20 mouse cellular contexts compared by ENCODE assay signal in the genomic region with DNA sequence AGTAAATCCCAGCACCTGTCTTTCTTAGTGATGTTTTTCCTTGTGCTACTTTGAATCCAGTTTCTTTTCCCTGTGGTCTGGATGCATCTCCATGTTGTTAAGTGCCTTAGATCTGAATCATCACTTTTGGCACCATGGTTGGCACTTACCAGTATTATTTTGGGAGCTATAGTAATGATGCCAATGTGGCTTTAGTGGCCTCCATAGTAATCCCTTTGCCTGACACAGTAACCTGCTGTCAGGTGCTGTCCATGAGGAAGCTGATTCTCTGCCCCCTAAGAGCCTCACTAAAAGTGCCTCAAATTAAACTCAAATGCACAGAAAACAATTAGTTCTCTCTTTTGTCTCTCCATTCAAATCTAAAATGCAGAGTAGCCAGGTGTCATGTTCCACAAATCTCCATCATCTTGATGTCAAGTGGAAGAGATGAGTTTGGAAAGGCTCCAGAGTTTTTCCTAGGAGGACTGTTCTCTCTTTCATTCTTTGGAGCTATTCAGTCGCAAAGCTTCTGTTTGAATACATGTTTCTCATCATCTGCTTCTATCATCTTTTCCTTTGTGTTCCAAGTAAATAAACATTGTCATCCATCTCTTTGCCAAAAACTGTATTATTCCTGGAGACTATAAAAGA.
DNase-seq lines count a peak whose midpoint lies in the region; ATAC-seq lines count a peak whose summit lies in the region.
"Had no signal": no experiment of that assay in that cellular context is flagged by ENCODE, and none has a peak within 500 bp of the region (broad histone marks: within the 10 kb centered on the region; RNA-seq: fewer than 3 reads in every experiment).

No protein-coding gene starts in this region.

- WGBS in heart, embryonic 10.5 days = 88% methylated on average over 1 of the region's 1 CpGs

- 0 out of 2 replicates have a peak, but pooled peaks have one; percentile 26 for ATAC-seq in cerebellum, adult (ENCODE audit: insufficient number of reproducible peaks, low FRiP score, low TSS enrichment)
- ATAC-seq: CD4-positive, CD25-positive, alpha-beta regulatory T cell, adult 4 months; forebrain, embryonic 15.5 days; inflammation-experienced regulatory T-cells, adult 6 months; intestine, postnatal 0 days had no signal

- H3K4me3 ChIP-seq in heart, embryonic 10.5 days = no peak overlapping the region
- H3K4me3 ChIP-seq: embryonic facial prominence, embryonic 12.5 days; forebrain, embryonic 15.5 days; heart, adult 2 months; heart, embryonic 12.5 days; hindbrain, embryonic 15.5 days had no signal

- H3K27ac ChIP-seq in heart, embryonic 10.5 days = no peak overlapping the region
- H3K27ac ChIP-seq: embryonic facial prominence, embryonic 12.5 days; forebrain, embryonic 15.5 days; heart, adult 2 months; hindbrain, embryonic 15.5 days had no signal

- H3K4me1 ChIP-seq in heart, embryonic 10.5 days = no peaks in the 10 kb centered on the region
- H3K4me1 ChIP-seq: embryonic facial prominence, embryonic 12.5 days; forebrain, embryonic 15.5 days; heart, embryonic 12.5 days; hindbrain, embryonic 15.5 days had no signal

- H3K27me3 ChIP-seq in heart, embryonic 10.5 days (ENCODE audit: insufficient read depth, poor library complexity, severe bottlenecking) = no peaks in the 10 kb centered on the region
- H3K27me3 ChIP-seq: embryonic facial prominence, embryonic 12.5 days; forebrain, embryonic 15.5 days; heart, embryonic 12.5 days; hindbrain, embryonic 15.5 days had no signal

- no peaks in the 10 kb centered on the region for H3K9me3 ChIP-seq in heart, embryonic 10.5 days
- H3K9me3 ChIP-seq: embryonic facial prominence, embryonic 12.5 days; forebrain, embryonic 15.5 days; G1E; heart, embryonic 12.5 days; hindbrain, embryonic 15.5 days had no signal

- DNase-seq in cerebellum, postnatal 4 days (ENCODE audit: low spot score in 2 of 2) = no peak
- peak; percentile 12 for DNase-seq in cerebellum, adult 11 months
- DNase-seq in cerebellum, adult 8-10 months = peak; percentile 40
- peak; percentile 11 to 46 for DNase-seq in cerebellum, postnatal 14 days
- no peak for DNase-seq in heart, embryonic 10.5 days (ENCODE audit: low spot score)
- no peak for DNase-seq in heart, adult 18-20 months
- DNase-seq in lung, adult 18-20 months = no peak
- DNase-seq: adrenal gland, postnatal 10 days; B cell, adult 2 months; gastrocnemius, postnatal 10 days; heart, adult 2 months had no signal

- no peaks in the 10 kb centered on the region for H3K36me3 ChIP-seq in heart, embryonic 10.5 days
- H3K36me3 ChIP-seq: embryonic facial prominence, embryonic 12.5 days; forebrain, embryonic 15.5 days; G1E; heart, embryonic 12.5 days; hindbrain, embryonic 15.5 days had no signal

Comparison
In these comparisons a context has a peak if more than half of its experiments do, and no peak if none do; other contexts are left out.
1. DNase-seq: peak in cerebellum, adult 11 months (single experiment), cerebellum, adult 8-10 months (single experiment) and cerebellum, postnatal 14 days (2 of 2); none in cerebellum, postnatal 4 days (0 of 2), heart, embryonic 10.5 days (single experiment), heart, adult 18-20 months (0 of 2) and lung, adult 18-20 months (0 of 2).